Mouse (Mus musculus) bone marrow, adult 2 months (tissue): ENCODE results near the gene Tmem273.

Experiments
- CTCF ChIP-seq: fragments of 200-500 bp; IDR thresholded peaks from 2 replicates; pipeline ENCODE4 v1.5.1; 2011; ENCODE audit warnings: low read length, control low read depth; ENCODE audit not compliant: control insufficient read depth, insufficient read depth
- POLR2A ChIP-seq: fragments of 200-500 bp; IDR thresholded peaks from 2 replicates; pipeline ENCODE4 v1.6.1; 2011; ENCODE audit warnings: low read depth, mild to moderate bottlenecking, control low read depth, low read length, borderline replicate concordance; ENCODE audit not compliant: control insufficient read depth

- TF ChIP-seq POLR2A = no peak
- no peak for TF ChIP-seq CTCF
Observed at GRCm38 (mm10) chr14:32816533-32816932, 30.8 kb downstream of the Tmem273 start.
